Mouse (Mus musculus) common myeloid progenitor, adult 5-6 weeks (primary cell): ENCODE data around the gene Gnmt. TPM values are rescaled to one million over a fixed set of nuclear protein-coding genes. Genes with fewer than 3 reads are reported as not detected.
A peak's percentile ranks its signal among the peaks of the same experiment; 100 is the strongest.

Experiments used
- ATAC-seq: replicated peaks from 2 replicates; pipeline ENCODE4 v1.8.0; 2016; ENCODE audit warnings: low read depth, mild to moderate bottlenecking, moderate TSS enrichment, inconsistent platforms; ENCODE audit not compliant: poor library complexity, severe bottlenecking
- total RNA-seq: library from RNA; stranded (forward); fragments of 200-1000, 187-1606 nt; gene quantifications from 2 replicates; pipeline ENCODE4 v1.2.3, GENCODE M21; 2017

Gene Gnmt
- total RNA-seq, 1 experiment from 2014 or later, result not detected

DNA sequence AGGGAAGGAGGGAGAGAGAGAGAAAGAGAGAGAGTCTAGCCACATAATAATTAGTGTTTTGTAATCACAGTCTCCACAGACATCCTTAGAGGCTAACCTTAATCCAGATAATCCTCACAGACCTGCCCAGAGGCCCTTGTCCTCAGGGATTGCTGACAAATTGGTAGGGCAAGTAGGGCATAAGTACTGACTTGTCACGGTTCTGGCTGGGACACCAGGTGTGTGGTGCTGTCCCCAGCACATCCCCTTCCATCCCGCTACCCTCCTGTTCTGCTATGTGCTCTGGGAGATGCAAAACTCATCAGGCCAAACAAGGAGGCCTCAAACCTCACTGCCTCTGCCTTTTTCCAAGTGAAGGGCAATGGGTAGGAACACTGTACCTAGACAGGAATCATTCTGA lies 16.5 kb upstream of the Gnmt start:
- no peak for ATAC-seq

DNA sequence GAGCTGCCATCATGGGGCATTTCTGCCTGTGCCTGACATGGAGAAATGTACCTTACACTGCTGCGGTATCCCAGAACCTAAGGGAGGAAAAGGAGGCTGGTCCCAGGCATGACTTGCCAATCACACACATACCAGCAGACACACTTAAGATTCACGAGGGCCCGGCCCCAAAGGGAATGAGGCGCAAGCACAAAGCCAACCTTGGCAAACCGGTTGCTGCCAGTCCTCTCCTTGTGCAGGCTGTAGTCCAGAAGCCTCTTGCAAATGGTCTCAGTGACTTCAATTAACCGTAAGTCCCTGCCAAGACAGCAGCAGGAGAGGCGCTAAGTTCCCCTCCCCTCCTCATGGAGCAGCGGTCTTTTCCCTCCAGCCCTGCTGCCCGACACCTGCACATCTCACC lies 14.0 kb upstream of the Gnmt start:
- ATAC-seq, result no peak

DNA sequence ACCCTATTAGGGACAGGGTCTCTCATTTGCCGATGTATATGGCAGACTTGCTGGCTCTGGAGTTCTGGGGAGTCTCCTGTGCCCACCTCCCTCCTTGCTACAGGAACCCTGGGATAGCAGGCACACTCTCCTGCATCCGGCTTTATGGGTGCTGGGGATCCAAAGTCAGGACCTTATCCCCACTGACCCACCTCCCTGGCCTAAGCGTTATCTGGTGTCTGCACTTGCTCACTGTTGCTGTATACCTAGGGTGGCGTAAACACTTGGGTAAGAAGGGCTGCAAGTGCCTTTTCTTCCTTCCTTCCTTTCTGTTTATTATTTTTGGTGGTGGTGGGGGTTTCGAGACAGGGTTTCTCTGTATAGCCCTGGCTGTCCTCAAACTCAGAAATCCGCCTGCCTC lies 12.3 kb upstream of the Gnmt start:
- no peak for ATAC-seq

DNA sequence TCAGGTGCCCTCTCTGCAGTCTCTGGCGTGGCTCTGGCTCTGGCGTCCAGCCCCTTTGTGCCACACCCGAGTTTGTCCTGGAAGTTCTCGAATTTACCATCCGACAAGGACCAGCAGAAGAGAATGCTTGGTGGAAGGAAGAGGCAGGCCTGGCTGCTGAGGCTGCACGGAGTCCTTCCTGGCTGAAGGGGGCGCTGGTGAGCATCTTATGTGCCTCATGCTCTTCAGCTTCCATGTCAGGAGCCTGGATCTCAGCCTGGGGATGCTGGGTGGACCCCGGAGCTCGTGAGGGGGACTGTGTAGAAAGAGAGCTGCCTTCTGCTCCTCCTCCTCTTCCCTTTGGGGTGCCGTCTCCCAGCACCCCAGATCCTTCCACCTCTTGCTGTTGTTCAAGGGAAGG lies 7.2 kb upstream of the Gnmt start:
- ATAC-seq, result peak; percentile 56; the same call in 1 of the 2 replicates

GRCm38 (mm10) chr17:46735287-46735686 lies 6.3 kb upstream of the Gnmt start:
- no peak for ATAC-seq

GRCm38 (mm10) chr17:46734055-46734454 lies 5.1 kb upstream of the Gnmt start:
- no peak for ATAC-seq

- ATAC-seq, result no peak
Observed at GRCm38 (mm10) chr17:46728496-46728895, 472 bp downstream of the Gnmt start.

- no peak for ATAC-seq
Observed at GRCm38 (mm10) chr17:46728021-46728420, 947 bp downstream of the Gnmt start.

DNA sequence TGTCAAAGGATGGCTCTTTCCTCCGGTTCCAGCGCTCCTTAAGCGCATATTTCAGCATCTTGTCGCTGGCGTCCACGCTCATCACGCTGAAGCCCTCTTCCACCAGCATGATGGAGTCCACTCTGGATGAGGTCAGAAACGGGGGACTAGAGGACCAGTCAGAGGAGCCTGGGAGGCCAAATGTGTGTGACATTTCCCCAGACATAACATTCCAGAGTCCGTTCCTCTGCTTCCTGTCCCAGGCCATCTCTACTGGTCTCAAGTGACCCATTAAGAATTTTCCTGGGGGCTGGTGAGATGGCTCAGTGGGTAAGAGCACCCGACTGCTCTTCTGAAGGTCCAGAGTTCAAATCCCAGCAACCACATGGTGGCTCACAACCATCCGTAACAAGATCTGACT lies 1.7 kb downstream of the Gnmt start:
- no peak for ATAC-seq

DNA sequence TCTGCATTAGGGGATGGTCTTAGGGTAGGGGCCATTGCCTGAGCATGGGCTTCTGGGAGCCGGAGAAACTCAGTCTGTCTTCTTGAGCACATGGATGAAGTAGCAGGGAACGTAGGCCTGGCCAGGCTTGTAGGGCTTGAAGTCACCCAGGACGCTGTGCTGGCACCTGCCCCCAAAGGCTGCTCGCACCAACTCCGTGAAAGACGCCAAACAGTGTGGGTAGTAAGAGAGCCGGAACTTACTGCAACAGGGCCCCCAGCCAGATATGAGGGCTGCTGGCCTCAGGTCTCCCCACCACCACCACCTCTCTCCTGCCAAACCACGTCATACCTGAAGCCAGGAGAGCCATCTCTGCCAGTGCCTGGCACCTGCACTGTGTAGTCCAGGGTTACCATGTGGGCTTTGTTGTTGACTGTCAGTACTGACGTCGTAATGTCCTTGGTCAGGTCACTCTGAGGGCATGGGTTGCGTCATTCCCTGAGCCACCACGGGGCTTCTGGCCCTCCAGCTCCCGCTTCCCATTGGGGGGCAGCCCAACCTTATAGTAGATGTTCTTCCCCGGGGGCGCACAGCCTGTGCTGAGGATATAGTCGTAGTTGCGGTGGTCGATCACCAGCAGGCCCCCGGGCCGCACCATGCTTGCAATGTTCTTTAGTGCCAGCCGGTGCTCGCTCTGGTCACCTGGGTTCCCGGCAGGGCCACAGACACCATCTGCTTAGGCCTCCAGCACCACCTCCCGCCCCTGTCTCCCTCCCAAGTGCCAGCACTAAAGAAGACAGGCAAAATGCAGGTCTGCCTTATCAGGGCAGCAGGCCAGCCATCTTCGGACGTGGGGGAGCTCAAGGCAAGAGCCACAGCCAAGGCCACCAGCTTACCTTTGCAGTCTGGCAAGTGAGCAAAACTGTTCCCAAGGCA lies 3.0 kb downstream of the Gnmt start:
- ATAC-seq, result no peak

DNA sequence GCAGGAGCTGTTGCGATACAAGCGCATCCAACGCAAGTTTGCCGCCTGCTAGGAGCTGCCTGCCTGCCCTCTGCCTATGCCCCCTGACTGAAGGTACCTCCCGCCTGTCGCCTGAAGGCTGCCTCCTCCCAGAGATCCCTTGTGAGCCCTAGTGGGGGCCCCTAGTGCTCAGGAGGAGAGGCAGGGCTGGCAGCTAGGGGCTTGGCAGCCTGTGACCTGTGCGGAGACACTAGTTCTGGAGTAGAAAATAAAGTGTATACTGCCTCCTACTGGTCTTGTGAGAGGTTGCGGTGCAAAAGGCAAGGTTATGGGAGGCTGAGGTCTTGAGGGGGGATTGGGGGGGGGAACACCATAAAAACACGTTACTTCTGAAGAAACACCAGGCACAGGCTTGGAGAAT lies 3.7 kb downstream of the Gnmt start:
- ATAC-seq, result peak; percentile 73

DNA sequence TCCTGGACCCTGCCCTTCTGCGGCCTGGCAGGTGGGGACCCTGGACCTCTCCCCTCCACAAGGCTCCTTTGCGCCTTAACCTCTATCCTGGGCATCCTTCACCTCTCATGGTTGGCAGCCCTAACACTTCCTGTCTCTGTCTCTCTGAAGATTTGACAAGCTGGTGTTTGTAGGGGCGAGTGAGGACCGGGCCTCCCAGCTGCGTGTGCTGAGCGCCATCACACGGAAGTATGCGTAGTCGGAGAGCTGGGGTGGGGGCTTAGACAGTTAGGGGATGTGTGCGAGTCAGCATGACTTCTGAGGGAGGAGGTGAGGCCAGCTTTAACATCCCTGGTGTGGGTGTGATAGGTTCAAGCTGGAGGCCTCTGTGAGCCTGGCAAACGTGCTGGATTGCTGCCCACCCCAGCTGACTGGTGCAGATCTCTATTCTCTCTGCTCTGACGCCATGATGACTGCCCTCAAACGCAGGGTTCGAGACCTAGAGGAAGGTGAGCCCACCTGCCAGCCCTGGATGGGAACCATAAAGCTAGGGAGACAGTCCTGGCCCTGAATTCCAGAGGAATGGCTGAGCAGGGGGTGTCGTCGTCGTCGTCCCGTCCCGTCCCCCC lies 4.4 kb downstream of the Gnmt start:
- ATAC-seq, result no peak

- ATAC-seq, result no peak
Observed at GRCm38 (mm10) chr17:46721077-46721476, 7.9 kb downstream of the Gnmt start.

- ATAC-seq, result no peak
Observed at GRCm38 (mm10) chr17:46714756-46715481, 14.0 kb downstream of the Gnmt start.

GRCm38 (mm10) chr17:46713849-46714248 lies 15.1 kb downstream of the Gnmt start:
- no peak for ATAC-seq

GRCm38 (mm10) chr17:46712442-46712841 lies 16.5 kb downstream of the Gnmt start:
- ATAC-seq, result peak; percentile 17; the same call in 1 of the 2 replicates

- 0 out of 2 replicates have a peak, but pooled peaks have one; percentile 22 for ATAC-seq
Observed at GRCm38 (mm10) chr17:46711612-46712271, 17.2 kb downstream of the Gnmt start.

DNA sequence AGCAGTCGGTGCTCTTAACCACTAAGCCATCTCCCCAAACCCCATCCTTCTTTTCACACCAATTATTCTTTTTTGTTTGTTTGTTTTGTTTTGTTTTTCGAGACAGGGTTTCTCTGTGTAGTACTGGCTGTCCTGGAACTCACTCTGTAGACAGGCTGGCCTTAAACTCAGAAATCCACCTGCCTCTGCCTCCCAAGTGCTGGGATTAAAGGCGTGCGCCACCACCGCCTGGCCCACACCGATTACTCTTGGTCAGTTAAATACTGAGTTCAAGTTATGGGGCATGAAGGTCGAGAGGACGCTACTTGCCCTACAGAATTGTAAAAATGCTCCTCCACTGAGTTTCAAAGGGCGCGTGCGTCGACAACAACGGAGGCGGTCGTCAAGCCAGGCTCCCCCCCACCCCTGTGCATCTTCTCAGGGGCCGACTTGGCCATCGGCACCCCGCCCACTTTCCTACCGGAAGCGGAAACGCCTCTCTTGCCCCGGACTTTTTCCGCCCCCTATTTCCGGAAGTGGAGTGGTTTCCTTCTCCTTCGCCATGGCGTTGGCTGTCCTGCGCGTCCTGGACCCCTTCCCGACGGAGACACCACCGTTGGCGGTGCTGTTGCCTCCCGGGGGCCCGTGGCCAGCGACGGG lies 17.9 kb downstream of the Gnmt start, which contains the start of gene Pex6:
TSS of gene Pex6 (plus strand) at position 505 of the 639 bp plus-strand sequence.
- peak; percentile 94 for ATAC-seq

- no peak for ATAC-seq
Observed at GRCm38 (mm10) chr17:46706375-46707089, 22.4 kb downstream of the Gnmt start.
